Comparison of ENCODE assay signal across 8 mouse cellular contexts in the genomic region with DNA sequence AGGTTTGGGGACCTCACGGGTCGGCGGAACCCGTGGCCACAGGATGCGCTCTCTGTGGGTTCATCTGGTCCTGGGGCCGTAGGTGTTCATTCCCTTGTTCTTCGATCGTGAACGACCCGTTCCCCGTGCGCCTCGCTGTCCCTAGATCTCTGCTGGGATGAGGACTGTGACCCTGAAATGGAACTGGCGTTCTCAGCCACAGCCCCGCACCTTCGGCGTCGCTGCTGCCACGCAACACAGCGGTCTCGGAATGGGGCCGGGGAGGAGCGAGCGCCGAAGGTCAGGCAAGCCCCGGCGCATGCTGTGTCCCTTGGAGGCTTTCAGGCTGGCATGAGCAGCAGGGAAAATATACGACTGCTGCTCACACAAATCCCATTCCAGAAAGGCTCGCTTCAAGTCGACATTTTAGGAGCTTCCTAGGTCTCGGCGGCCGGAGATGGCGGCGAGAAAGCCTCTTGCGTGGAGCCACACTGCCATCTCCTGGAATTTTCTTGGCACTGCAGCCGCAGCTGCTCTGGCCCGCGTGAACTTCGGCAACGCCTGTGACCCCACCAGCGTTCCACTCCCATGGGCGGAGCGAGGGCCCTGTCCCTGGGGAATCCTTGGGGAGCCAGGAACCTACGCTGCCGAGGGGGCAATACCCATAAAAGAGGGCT. TPM values are rescaled to one million over a fixed set of nuclear protein-coding genes. Genes with fewer than 3 reads are reported as not detected.
A peak's percentile ranks its signal among the peaks of the same experiment; 100 is the strongest.
DNase-seq lines count a peak whose midpoint lies in the region; ATAC-seq lines count a peak whose summit lies in the region.

Gene Hoxa7, minus strand, starts transcription at position 518 of the 656 bp plus-strand sequence.

- no peaks in the 10 kb centered on the region for H3K36me3 ChIP-seq in embryonic facial prominence, embryonic 15.5 days
- peaks cover 18% of the 10 kb centered on the region for H3K36me3 ChIP-seq in limb, embryonic 13.5 days
- no peaks in the 10 kb centered on the region for H3K36me3 ChIP-seq in midbrain, embryonic 15.5 days (replicated peaks)

- H3K4me1 ChIP-seq in embryonic facial prominence, embryonic 15.5 days = peaks cover 37% of the 10 kb centered on the region
- peaks cover 47% of the 10 kb centered on the region for H3K4me1 ChIP-seq in limb, embryonic 13.5 days
- peaks cover 17% of the 10 kb centered on the region for H3K4me1 ChIP-seq in midbrain, embryonic 15.5 days

- peaks cover 100% of the 10 kb centered on the region for H3K27me3 ChIP-seq in embryonic facial prominence, embryonic 15.5 days
- 0 out of 2 replicates have a peak, but pooled peaks cover 2% of the 10 kb centered on the region for H3K27me3 ChIP-seq in limb, embryonic 13.5 days
- peaks cover 98% of the 10 kb centered on the region for H3K27me3 ChIP-seq in midbrain, embryonic 15.5 days (replicated peaks)

- DNase-seq in 416B (ENCODE audit: low read depth) = peak; percentile 86
- DNase-seq in adrenal gland, postnatal 4 days (ENCODE audit: low spot score in 2 of 2) = peak; percentile 76 to 80
- DNase-seq in heart, adult 8-10 months (ENCODE audit: low spot score) = peak; percentile 82
- DNase-seq in kidney, adult 9 months = peak; percentile 97
- DNase-seq in spleen, adult 18-20 months = peak; percentile 63 to 82

- peak within 1 kb of the TSS; percentile 52 for H3K4me3 ChIP-seq in embryonic facial prominence, embryonic 15.5 days (replicated peaks)
- peak within 1 kb of the TSS; percentile 86 for H3K4me3 ChIP-seq in limb, embryonic 13.5 days
- H3K4me3 ChIP-seq in midbrain, embryonic 15.5 days = peak within 1 kb of the TSS; percentile 48

- no peak within 1 kb of the TSS for H3K9ac ChIP-seq in embryonic facial prominence, embryonic 15.5 days
- peak within 1 kb of the TSS; percentile 99 for H3K9ac ChIP-seq in limb, embryonic 13.5 days
- H3K9ac ChIP-seq in midbrain, embryonic 15.5 days = peak within 1 kb of the TSS; percentile 35

- ATAC-seq in embryonic facial prominence, embryonic 15.5 days (ENCODE audit: insufficient number of reproducible peaks, low FRiP score, low TSS enrichment, low read depth) = 0 out of 2 replicates have a peak, but pooled peaks have one; percentile 22
- peak; percentile 22 for ATAC-seq in limb, embryonic 13.5 days (ENCODE audit: low FRiP score, low read depth)
- peak; percentile 73 for ATAC-seq in midbrain, embryonic 15.5 days (replicated peaks)

- H3K9me3 ChIP-seq in embryonic facial prominence, embryonic 15.5 days (replicated peaks) = no peaks in the 10 kb centered on the region
- no peaks in the 10 kb centered on the region for H3K9me3 ChIP-seq in limb, embryonic 13.5 days
- H3K9me3 ChIP-seq in midbrain, embryonic 15.5 days = no peaks in the 10 kb centered on the region

- no peak within 1 kb of the TSS for H3K27ac ChIP-seq in embryonic facial prominence, embryonic 15.5 days (replicated peaks)
- H3K27ac ChIP-seq in limb, embryonic 13.5 days = peak within 1 kb of the TSS; percentile 99
- no peak within 1 kb of the TSS for H3K27ac ChIP-seq in midbrain, embryonic 15.5 days

- WGBS in embryonic facial prominence, embryonic 15.5 days = 2% methylated on average over 46 of the region's 46 CpGs
- WGBS in limb, embryonic 13.5 days = under 1% methylated on average over 46 of the region's 46 CpGs
- WGBS in midbrain, embryonic 15.5 days = under 1% methylated on average over 46 of the region's 46 CpGs

- H3K4me2 ChIP-seq in embryonic facial prominence, embryonic 15.5 days (replicated peaks) = peak within 1 kb of the TSS; percentile 96
- peak within 1 kb of the TSS; percentile 93 for H3K4me2 ChIP-seq in limb, embryonic 13.5 days (replicated peaks)
- H3K4me2 ChIP-seq in midbrain, embryonic 15.5 days = peak within 1 kb of the TSS; percentile 88

RNA-seq across cellular contexts. Expression of gene Hoxa7, which starts in this region (rescaled TPM):
- total RNA-seq in adrenal gland, postnatal 4 days (2021) = 10 to 100 TPM; 25.1 to 28.1 TPM
- polyA plus RNA-seq in embryonic facial prominence, embryonic 15.5 days (2015; fragmentation: Nextera tagmentation; extraction: Ambion mirVana) = not detected in 2 replicates
- under 1 TPM in 3 of 4 experiments, not detected in 1; 0.19 to 0.55 (median 0.31) TPM for total RNA-seq in heart, adult 8-10 months (2022)
- 11.8 and 13.1 TPM in 2 replicates for polyA plus RNA-seq in limb, embryonic 13.5 days (2015; fragmentation: Nextera tagmentation; extraction: Ambion mirVana)
- not detected in 2 replicates for polyA plus RNA-seq in midbrain, embryonic 15.5 days (2015; fragmentation: Nextera tagmentation; extraction: Ambion mirVana)

Comparison
In these comparisons a context has a peak if more than half of its experiments do, and no peak if none do; other contexts are left out.
1. RNA of gene Hoxa7 (total RNA-seq): 25.1 to 28.1 TPM in adrenal gland, postnatal 4 days; 0.19 to 0.55 TPM in heart, adult 8-10 months; every median in the first group is over 10 times any median in the second.
2. RNA of gene Hoxa7 (polyA plus RNA-seq): 11.8 to 13.1 TPM in limb, embryonic 13.5 days; not detected in embryonic facial prominence, embryonic 15.5 days and not detected in midbrain, embryonic 15.5 days; every median in the first group is over 10 times any median in the second.
3. Peak in ATAC-seq, H3K4me3 ChIP-seq and H3K4me2 ChIP-seq in embryonic facial prominence, embryonic 15.5 days; RNA of the gene not detected or under 1 TPM.
4. Peak in DNase-seq in heart, adult 8-10 months; RNA of the gene not detected or under 1 TPM.
5. Peak in ATAC-seq, H3K4me3 ChIP-seq, H3K9ac ChIP-seq and H3K4me2 ChIP-seq in midbrain, embryonic 15.5 days; RNA of the gene not detected or under 1 TPM.
6. ATAC-seq: peak in every context shown above with its lines; median percentile 73 in midbrain, embryonic 15.5 days; 22 in embryonic facial prominence, embryonic 15.5 days; 22 in limb, embryonic 13.5 days.
7. Peak in every context shown above with its lines, with median percentiles within 50 percentile points of each other: DNase-seq, H3K4me2 ChIP-seq and H3K4me3 ChIP-seq.